Mouse (Mus musculus) embryonic fibroblast, embryonic 13.5 days (primary cell): ENCODE results near the gene Lif. TPM values are rescaled to one million over a fixed set of nuclear protein-coding genes. Genes with fewer than 3 reads are reported as not detected.

Experiments used
- H3K27ac ChIP-seq: 2 replicates; pipeline ENCODE4 v1.5.1; 2012; ENCODE audit warnings: low read length, control low read depth, inconsistent platforms; ENCODE audit not compliant: insufficient read depth
- H3K4me1 ChIP-seq: 2 replicates; pipeline ENCODE4 v1.6.1; 2011; ENCODE audit warnings: low read length; ENCODE audit not compliant: control insufficient read depth, insufficient read depth
- H3K4me3 ChIP-seq: 2 replicates; pipeline ENCODE4 v1.5.1; 2011; ENCODE audit warnings: mild to moderate bottlenecking, control low read depth, low read length; ENCODE audit not compliant: insufficient read depth
- CTCF ChIP-seq: IDR thresholded peaks from 2 replicates; pipeline ENCODE4 v1.5.1; 2011; ENCODE audit warnings: mild to moderate bottlenecking, control low read depth, low read length, moderate library complexity, borderline replicate concordance; ENCODE audit not compliant: insufficient read depth
- POLR2A ChIP-seq: IDR thresholded peaks from 2 replicates; pipeline ENCODE4 v1.6.1; 2011; ENCODE audit warnings: low read depth, mild to moderate bottlenecking, control low read depth, low read length, moderate library complexity
- polyA plus RNA-seq: library from polyadenylated mRNA; stranded (reverse); fragments of >200 nt; gene quantifications from 2 replicates; pipeline ENCODE4 v1.2.4, GENCODE M21; 2011; ENCODE audit warnings: low read depth; ENCODE audit not compliant: missing spikeins, insufficient read length

The Lif gene
- polyA plus RNA-seq, 1 experiment = 17.0 TPM

DNA sequence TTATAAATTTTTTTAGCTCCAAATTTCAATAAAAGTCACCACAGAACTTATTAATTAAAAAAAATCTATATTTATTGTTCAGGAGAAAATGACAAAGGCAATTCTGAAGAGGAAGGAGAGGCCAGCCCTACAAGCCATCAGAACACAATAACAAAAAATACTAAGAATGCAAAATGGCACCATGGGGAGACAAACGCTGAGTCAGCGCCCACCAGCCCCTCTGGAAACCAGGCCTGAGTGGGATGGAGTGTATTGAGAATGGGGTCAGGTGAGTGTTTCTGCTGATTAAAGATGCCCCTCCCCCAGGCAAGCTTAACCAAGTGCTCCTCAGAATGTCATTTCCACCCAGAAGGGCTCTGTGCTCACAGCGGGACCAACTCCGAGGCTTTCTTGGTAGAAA, 47.7 kb downstream of the Lif start:
- TF ChIP-seq CTCF (no peak), POLR2A (no peak)
- Histone ChIP-seq H3K4me3 (no peak overlapping the region), H3K4me1 (peaks cover 22% of the 10 kb centered on the region), H3K27ac (no peak overlapping the region)

DNA sequence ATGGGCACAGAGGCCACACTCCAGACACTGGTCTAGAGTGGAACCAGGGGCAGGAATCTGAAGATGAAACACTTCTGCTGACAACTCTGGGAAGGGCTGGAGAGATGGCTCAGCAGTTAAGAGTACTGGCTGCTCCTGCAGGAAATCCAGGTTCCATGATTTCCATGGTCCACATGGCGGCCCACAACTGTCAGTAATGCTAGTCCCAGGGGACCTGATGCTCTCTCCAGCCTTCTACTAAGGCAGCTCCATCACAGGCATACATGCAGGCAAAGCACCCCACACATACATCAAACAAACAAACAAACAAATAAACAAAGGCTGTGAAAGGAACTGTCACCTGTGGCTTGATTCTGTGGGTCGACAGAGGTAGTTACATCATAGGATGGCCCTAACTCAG, 48.7 kb downstream of the Lif start:
- Histone ChIP-seq H3K27ac (no peak overlapping the region), H3K4me3 (no peak overlapping the region), H3K4me1 (peaks cover 24% of the 10 kb centered on the region)
- TF ChIP-seq POLR2A = no peak
- TF ChIP-seq CTCF = no peak

DNA sequence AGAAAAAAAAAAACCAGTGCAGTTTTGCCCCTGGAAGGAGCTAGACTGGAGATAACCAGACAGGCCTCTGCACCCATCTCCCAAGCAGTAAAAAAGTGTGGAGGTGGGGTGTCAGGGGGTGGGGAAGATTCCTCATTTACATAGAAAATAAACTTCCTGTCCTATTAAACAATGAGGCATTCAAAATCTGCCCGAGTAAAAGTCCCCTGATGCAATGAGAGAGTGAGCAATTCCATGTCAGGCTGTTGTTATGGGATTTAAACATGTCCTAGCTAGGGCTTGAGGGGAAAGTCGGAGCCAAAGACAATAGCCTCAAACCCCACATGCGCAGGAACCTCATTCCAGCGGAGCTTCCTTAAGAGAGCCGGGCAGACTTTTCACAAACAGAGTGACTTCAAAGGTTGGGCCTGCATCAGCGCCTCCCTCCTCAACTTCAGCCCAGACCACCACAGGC, 50.7 kb downstream of the Lif start:
- Histone ChIP-seq H3K27ac (peak overlapping the region; percentile 100), H3K4me1 (peaks cover 14% of the 10 kb centered on the region), H3K4me3 (no peak overlapping the region)
- no peak for TF ChIP-seq CTCF
- 0 out of 2 replicates have a peak, but pooled peaks have one; percentile 11 for TF ChIP-seq POLR2A

GRCm38 (mm10) chr11:4308514-4309450, 51.4 kb downstream of the Lif start:
- TF ChIP-seq POLR2A (peak; percentile 12; the same call in 1 of the 2 replicates), CTCF (no peak)
- H3K4me1 ChIP-seq = peaks cover 14% of the 10 kb centered on the region
- no peak overlapping the region for H3K4me3 ChIP-seq
- peak overlapping the region; percentile 100 for H3K27ac ChIP-seq

DNA sequence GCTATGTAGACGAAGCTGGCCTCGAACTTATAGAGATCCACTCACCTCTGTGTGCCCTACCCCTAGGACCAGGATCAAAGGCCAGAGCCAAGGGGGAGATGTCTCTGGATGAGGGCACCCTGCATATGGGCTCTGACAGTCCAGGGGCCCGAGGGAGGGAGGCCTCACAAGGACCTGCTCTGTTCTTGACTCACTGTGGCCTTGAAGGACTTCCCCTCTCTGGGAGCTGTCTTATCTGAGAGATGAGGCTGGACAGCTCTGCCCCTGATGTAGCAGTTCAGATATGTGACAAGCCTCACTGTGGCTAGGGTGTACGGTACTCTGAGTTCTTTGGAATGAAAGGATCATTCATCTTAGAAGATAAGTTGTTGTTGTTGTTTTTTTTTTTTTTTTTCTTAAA, 52.3 kb downstream of the Lif start:
- TF ChIP-seq CTCF (no peak), POLR2A (no peak)
- no peak overlapping the region for H3K4me3 ChIP-seq
- peaks cover 14% of the 10 kb centered on the region for H3K4me1 ChIP-seq
- peak overlapping the region; percentile 100 for H3K27ac ChIP-seq

DNA sequence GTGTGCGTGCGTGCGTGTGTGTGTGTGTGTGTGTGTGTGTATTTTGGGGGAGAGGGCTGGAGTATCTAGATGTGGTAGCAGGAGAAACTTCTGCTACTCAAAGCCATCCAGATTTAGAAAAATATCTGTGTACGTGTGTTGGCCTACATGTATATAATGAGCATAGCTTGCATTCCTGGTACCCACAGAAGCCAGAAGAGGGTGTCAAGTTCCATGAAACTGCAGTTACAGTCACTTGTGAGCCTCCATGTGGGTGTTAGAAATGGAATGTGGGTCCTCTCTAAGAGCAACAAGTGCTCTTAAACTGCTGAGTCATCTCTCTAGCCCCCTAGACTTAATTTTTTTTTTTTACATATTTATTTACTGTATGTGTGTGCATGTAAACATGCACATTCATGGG, 53.0 kb downstream of the Lif start:
- TF ChIP-seq CTCF (no peak), POLR2A (no peak)
- Histone ChIP-seq H3K27ac (peak overlapping the region; percentile 100), H3K4me1 (peaks cover 14% of the 10 kb centered on the region), H3K4me3 (no peak overlapping the region)

DNA sequence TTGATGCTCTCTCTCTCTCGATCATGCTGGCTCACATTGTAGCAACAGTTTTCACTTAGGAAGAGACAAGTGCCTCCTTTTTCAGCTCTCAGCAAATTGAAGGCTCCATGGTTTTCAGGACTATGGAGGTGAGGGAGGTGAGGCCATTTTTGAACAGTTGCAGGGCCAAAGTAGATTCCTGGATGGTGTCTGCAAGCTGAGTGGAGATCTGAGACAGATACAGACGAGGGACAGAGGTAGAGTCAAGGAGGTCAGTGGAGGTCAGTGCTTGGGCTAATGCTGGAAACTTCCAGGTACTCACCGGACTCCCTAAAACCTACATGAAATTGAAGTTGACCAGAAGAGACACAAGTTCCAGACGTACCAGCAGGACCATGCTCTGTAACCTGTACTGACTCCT, 54.8 kb downstream of the Lif start:
- TF ChIP-seq POLR2A = no peak
- no peak for TF ChIP-seq CTCF
- H3K4me3 ChIP-seq = no peak overlapping the region
- H3K4me1 ChIP-seq = peaks cover 14% of the 10 kb centered on the region
- H3K27ac ChIP-seq = no peak overlapping the region

DNA sequence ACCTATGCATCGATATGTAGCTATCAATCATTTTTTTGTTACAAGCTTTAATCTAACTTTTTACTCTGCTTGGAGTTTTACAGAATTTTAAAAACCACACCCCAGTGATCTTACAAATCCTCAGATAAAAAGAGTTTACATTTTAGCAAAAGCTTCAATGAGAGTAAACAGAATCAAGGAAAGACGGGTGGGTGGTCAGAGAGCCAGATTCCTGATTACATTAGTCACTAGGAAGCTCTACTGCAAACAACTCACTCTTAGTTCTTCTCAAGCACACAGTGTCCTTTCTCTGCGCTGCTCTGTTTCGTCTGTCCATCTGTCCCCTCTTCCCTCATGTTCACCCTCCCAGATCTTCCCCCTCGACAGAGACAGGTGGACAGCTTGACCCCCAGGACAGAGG, 59.9 kb downstream of the Lif start:
- no peak overlapping the region for H3K4me3 ChIP-seq
- H3K4me1 ChIP-seq = peaks cover 2% of the 10 kb centered on the region
- no peak overlapping the region for H3K27ac ChIP-seq
- TF ChIP-seq CTCF (no peak), POLR2A (no peak)

DNA sequence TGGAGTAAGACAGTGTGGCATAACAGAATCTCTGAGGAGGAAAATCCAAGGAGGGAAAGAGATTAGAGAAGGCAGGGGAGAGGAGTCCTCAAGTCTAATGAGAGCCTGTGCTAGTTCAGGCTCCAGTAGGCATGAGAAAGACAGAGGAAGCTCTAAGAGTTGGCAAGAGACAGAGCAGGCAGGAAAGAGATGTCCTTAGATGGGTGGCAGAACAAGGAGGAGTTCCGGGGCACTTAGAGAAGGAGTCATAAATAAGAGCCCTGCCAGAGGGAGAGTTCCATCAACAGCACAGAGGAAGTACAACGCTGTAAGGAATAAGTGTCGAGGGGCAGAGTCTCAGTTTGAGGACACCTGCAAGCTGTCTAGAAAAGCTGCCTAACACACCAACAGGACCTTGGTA, 60.7 kb downstream of the Lif start:
- H3K27ac ChIP-seq = no peak overlapping the region
- no peak for TF ChIP-seq POLR2A
- no peak for TF ChIP-seq CTCF
- H3K4me1 ChIP-seq = peaks cover 2% of the 10 kb centered on the region
- H3K4me3 ChIP-seq = no peak overlapping the region

DNA sequence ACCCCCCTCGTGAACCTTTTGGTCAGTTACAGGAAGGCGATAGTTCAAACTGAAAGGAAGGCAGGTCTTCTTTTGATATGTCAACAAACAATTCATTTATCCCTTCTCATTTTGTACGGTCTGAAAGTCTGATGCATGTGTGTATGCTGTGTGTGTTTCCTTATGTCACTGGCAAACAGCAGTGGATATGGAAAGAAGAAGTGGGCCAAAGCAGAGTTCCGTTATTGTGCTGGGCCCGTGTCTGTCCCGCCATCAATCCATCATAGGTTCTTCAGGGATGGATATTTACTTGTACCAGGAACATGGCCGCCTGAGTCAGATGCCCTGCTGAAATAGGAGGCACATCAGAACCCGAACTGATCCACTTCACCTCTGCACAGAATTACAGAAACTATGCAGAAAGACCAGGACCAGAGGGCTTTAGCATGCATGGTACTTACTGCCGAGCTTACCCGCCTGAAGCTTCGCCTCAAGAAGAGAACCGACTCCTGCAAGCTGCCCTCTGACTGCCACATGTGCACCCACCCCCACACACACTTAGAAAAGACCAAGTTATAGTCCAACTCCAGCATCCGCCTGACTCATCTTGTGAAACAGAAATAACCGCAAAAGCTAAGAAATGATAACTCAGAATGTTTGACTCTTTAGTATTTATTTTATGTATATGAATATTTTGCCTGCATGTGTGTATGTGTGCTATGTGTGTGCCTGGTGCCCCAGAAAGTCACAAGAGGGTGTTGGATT, 62.0 kb downstream of the Lif start:
- no peak overlapping the region for H3K4me3 ChIP-seq
- H3K27ac ChIP-seq = no peak overlapping the region
- H3K4me1 ChIP-seq = peaks cover 2% of the 10 kb centered on the region
- TF ChIP-seq POLR2A (no peak), CTCF (no peak)
